29 mouse cellular contexts compared by ENCODE assay signal in the genomic region with DNA sequence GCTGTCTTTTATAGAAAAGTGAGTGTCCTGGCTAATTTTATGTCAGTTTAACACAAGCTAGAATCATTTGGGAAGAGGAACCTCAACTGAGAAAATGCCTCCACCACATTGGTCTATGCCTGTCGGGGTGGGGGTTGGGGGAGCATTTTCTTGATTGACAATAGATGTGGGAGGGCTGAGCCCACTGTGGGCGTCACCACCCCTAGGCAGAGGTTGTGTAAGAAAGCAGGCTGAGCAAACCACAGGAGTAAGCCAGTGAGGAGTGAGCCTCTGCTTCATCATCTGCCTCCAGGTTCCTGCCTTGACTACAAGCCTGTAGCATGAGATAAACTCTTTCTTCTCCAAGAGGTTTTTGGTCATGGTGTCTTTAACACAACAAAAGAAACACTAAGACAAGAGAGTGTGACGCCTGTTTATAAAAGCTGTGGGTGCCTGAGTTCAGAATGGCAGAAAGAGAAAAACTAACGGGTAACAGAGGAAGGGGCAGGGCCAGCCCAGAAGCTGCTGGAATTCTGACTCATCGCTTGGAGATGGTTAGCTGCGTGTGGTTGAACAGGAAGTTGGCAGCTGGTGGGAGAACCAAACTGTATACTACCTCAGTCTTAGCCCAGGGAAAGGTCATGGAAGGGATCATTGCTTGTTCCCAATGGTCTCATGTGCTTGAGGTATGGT. TPM values are rescaled to one million over a fixed set of nuclear protein-coding genes. Genes with fewer than 3 reads are reported as not detected.
DNase-seq lines count a peak whose midpoint lies in the region; ATAC-seq and TF ChIP-seq lines count a peak whose summit lies in the region.
"Had no signal": no experiment of that assay in that cellular context is flagged by ENCODE, and none has a peak within 500 bp of the region (broad histone marks: within the 10 kb centered on the region; RNA-seq: fewer than 3 reads in every experiment).

No protein-coding gene starts in this region.

- peak; percentile 51 for DNase-seq in 3134 (ENCODE audit: extremely low read depth, insufficient read length, low spot score)
- peak; percentile 87 for DNase-seq in 3T3-L1 (ENCODE audit: low read depth, low spot score)
- DNase-seq in Patski (ENCODE audit: low read depth, low spot score): no peak
- DNase-seq in urinary bladder, postnatal 25 days (ENCODE audit: low spot score): no peak
- no peak for DNase-seq in thymus, postnatal 4 days
- DNase-seq in liver, embryonic 11.5 days (ENCODE audit: low spot score): no peak
- DNase-seq: adrenal gland, postnatal 25 days; gastrocnemius, adult 2 months; heart, adult 2 months; heart, postnatal 4 days; right cerebral cortex, postnatal 14 days; thymus, postnatal 25 days had no signal

- H3K27me3 ChIP-seq in Patski: no peaks in the 10 kb centered on the region
- no peaks in the 10 kb centered on the region for H3K27me3 ChIP-seq in hindbrain, embryonic 13.5 days
- H3K27me3 ChIP-seq in liver, embryonic 11.5 days (replicated peaks; ENCODE audit: control insufficient read depth, insufficient read depth, low read length): no peaks in the 10 kb centered on the region
- H3K27me3 ChIP-seq: forebrain, embryonic 12.5 days; heart, embryonic 15.5 days; limb, embryonic 13.5 days; neural tube, embryonic 13.5 days had no signal

- H3K4me1 ChIP-seq in hindbrain, embryonic 13.5 days (replicated peaks): no peaks in the 10 kb centered on the region
- H3K4me1 ChIP-seq in liver, embryonic 11.5 days (replicated peaks; ENCODE audit: control insufficient read depth, insufficient read depth, low read length): no peaks in the 10 kb centered on the region
- H3K4me1 ChIP-seq: forebrain, embryonic 12.5 days; heart, embryonic 15.5 days; limb, embryonic 13.5 days; midbrain, embryonic 10.5 days; neural tube, embryonic 13.5 days had no signal

- TF ChIP-seq CTCF in Patski (IDR thresholded peaks at IDR 0.05): no peak

- H3K4me2 ChIP-seq in hindbrain, embryonic 13.5 days: no peak overlapping the region
- H3K4me2 ChIP-seq in liver, embryonic 11.5 days: no peak overlapping the region
- H3K4me2 ChIP-seq: forebrain, embryonic 12.5 days; heart, embryonic 15.5 days; limb, embryonic 13.5 days; neural tube, embryonic 13.5 days had no signal

- H3K36me3 ChIP-seq in hindbrain, embryonic 13.5 days: no peaks in the 10 kb centered on the region
- no peaks in the 10 kb centered on the region for H3K36me3 ChIP-seq in liver, embryonic 11.5 days (ENCODE audit: control insufficient read depth, insufficient read depth, low read length)
- H3K36me3 ChIP-seq: forebrain, embryonic 12.5 days; heart, embryonic 15.5 days; limb, embryonic 13.5 days; midbrain, embryonic 10.5 days; neural tube, embryonic 13.5 days had no signal

- in situ Hi-C loops in Patski (cut with MboI; ENCODE audit: low pct_unique_long_range_greater_than_20kb): no loop called here

- no peak overlapping the region for H3K27ac ChIP-seq in hindbrain, embryonic 13.5 days
- no peak overlapping the region for H3K27ac ChIP-seq in liver, embryonic 11.5 days (ENCODE audit: low read depth, low read length)
- H3K27ac ChIP-seq: forebrain, embryonic 12.5 days; gastrocnemius, adult 2 months; heart, adult 2 months; heart, embryonic 15.5 days; limb, embryonic 13.5 days; liver, embryonic 14.5 days; midbrain, embryonic 10.5 days; neural tube, embryonic 13.5 days had no signal

- H3K9me3 ChIP-seq in hindbrain, embryonic 13.5 days: no peaks in the 10 kb centered on the region
- no peaks in the 10 kb centered on the region for H3K9me3 ChIP-seq in liver, embryonic 11.5 days (ENCODE audit: control insufficient read depth, low read length)
- H3K9me3 ChIP-seq: forebrain, embryonic 12.5 days; heart, embryonic 15.5 days; limb, embryonic 13.5 days; midbrain, embryonic 10.5 days; neural tube, embryonic 13.5 days had no signal

- peak; percentile 84 for ATAC-seq in Patski
- ATAC-seq in common myeloid progenitor, adult 5-6 weeks (replicated peaks; ENCODE audit: low read depth, poor library complexity, severe bottlenecking): peak; percentile 58; the same call in 1 of the 2 replicates
- no peak for ATAC-seq in hindbrain, embryonic 13.5 days (ENCODE audit: low FRiP score)
- no peak for ATAC-seq in liver, embryonic 11.5 days (replicated peaks; ENCODE audit: low FRiP score)
- ATAC-seq: hindbrain, embryonic 16.5 days; intestine, embryonic 16.5 days had no signal

- 70% methylated on average over 6 of the region's 6 CpGs for WGBS in hindbrain, embryonic 13.5 days
- 46% methylated on average over 6 of the region's 6 CpGs for WGBS in liver, embryonic 11.5 days

- no peak overlapping the region for H3K4me3 ChIP-seq in hindbrain, embryonic 13.5 days
- H3K4me3 ChIP-seq in liver, embryonic 11.5 days (ENCODE audit: low read depth, low read length): no peak overlapping the region
- H3K4me3 ChIP-seq: forebrain, embryonic 12.5 days; gastrocnemius, adult 2 months; heart, adult 2 months; heart, embryonic 15.5 days; limb, embryonic 13.5 days; midbrain, embryonic 10.5 days; neural tube, embryonic 13.5 days had no signal

- POLR2A ChIA-PET in Patski (lab: Charles Lee): interaction anchor here (1.0 to 1.4 kb wide), 3 partner anchors 14 to 75 kb away, joined by 3 to 7 read pairs (median 4); a partner anchor contains a TSS

- no peak overlapping the region for H3K9ac ChIP-seq in hindbrain, embryonic 13.5 days
- no peak overlapping the region for H3K9ac ChIP-seq in liver, embryonic 11.5 days (ENCODE audit: low read depth, low read length)
- H3K9ac ChIP-seq: forebrain, embryonic 12.5 days; heart, embryonic 15.5 days; limb, embryonic 13.5 days; liver, embryonic 14.5 days; neural tube, embryonic 13.5 days had no signal

- CTCF ChIA-PET in Patski (lab: Charles Lee): interaction anchor here (1.1 to 3.4 kb wide), 3 partner anchors 15 to 109 kb away, joined by 3 to 18 read pairs (median 4); no protein-coding TSS in a partner anchor

RNA-seq across cellular contexts. Expression of a gene that starts 17.5 kb away (rescaled TPM):
- 0.03 TPM for polyA plus RNA-seq in Patski (2021)
- not detected in 2 replicates for total RNA-seq in common myeloid progenitor, adult 5-6 weeks (2017)
- not detected in 2 replicates for polyA plus RNA-seq in hindbrain, embryonic 13.5 days (2015; fragmentation: Nextera tagmentation; extraction: Ambion mirVana)
- polyA plus RNA-seq in liver, embryonic 11.5 days (2014; fragmentation: Nextera tagmentation; extraction: Ambion mirVana): not detected in 2 replicates
- total RNA-seq: adrenal gland, postnatal 25 days; CH12.LX; gastrocnemius, adult 2 months; heart, adult 2 months; heart, postnatal 4 days; monocyte, adult 5-6 weeks had no signal
- polyA plus RNA-seq: heart, embryonic 15.5 days; intestine, embryonic 16.5 days; kidney, embryonic 14.5 days; large intestine, adult 2 months; limb, embryonic 13.5 days; liver, embryonic 14.5 days; lung, embryonic 16.5 days; midbrain, embryonic 10.5 days; neural tube, embryonic 13.5 days; stomach, embryonic 16.5 days had no signal

RNA-seq across cellular contexts. Expression of a gene that starts 42.1 kb away (rescaled TPM):
- polyA plus RNA-seq in Patski (2021): 0.06 TPM
- not detected in 2 replicates for total RNA-seq in common myeloid progenitor, adult 5-6 weeks (2017)
- polyA plus RNA-seq in hindbrain, embryonic 13.5 days (2015; fragmentation: Nextera tagmentation; extraction: Ambion mirVana): 8.2 and 11.8 TPM in 2 replicates
- polyA plus RNA-seq in liver, embryonic 11.5 days (2014; fragmentation: Nextera tagmentation; extraction: Ambion mirVana): not detected in 2 replicates
- total RNA-seq: adrenal gland, postnatal 25 days; CH12.LX; gastrocnemius, adult 2 months; heart, adult 2 months; heart, postnatal 4 days; monocyte, adult 5-6 weeks had no signal
- polyA plus RNA-seq: heart, adult 2 months; heart, embryonic 15.5 days; intestine, embryonic 16.5 days; kidney, embryonic 14.5 days; liver, embryonic 14.5 days; stomach, embryonic 16.5 days had no signal

RNA-seq across cellular contexts. Expression of a gene that starts 46.0 kb away (rescaled TPM):
- polyA plus RNA-seq in Patski (2021): not detected
- not detected in 2 replicates for total RNA-seq in common myeloid progenitor, adult 5-6 weeks (2017)
- polyA plus RNA-seq in hindbrain, embryonic 13.5 days (2015; fragmentation: Nextera tagmentation; extraction: Ambion mirVana): not detected in 2 replicates
- 0.18 and 0.65 TPM in 2 replicates for polyA plus RNA-seq in liver, embryonic 11.5 days (2014; fragmentation: Nextera tagmentation; extraction: Ambion mirVana)
- total RNA-seq: adrenal gland, postnatal 25 days; CH12.LX; gastrocnemius, adult 2 months; layer of hippocampus, postnatal 14 days; monocyte, adult 5-6 weeks had no signal
- polyA plus RNA-seq: forebrain, embryonic 12.5 days; intestine, embryonic 16.5 days; kidney, embryonic 14.5 days; large intestine, adult 2 months; limb, embryonic 13.5 days; liver, embryonic 14.5 days; midbrain, embryonic 10.5 days; stomach, embryonic 16.5 days had no signal

Comparison
In these comparisons a context has a peak if more than half of its experiments do, and no peak if none do; other contexts are left out.
1. DNase-seq: peak in 3134 (single experiment) and 3T3-L1 (single experiment); none in Patski (single experiment), urinary bladder, postnatal 25 days (single experiment), thymus, postnatal 4 days (single experiment) and liver, embryonic 11.5 days (single experiment).
2. ATAC-seq: peak in Patski (single experiment) and common myeloid progenitor, adult 5-6 weeks (single experiment); none in hindbrain, embryonic 13.5 days (single experiment) and liver, embryonic 11.5 days (single experiment).